Mouse (Mus musculus): ENCODE data around the gene Sh3pxd2a. TPM values are rescaled to one million over a fixed set of nuclear protein-coding genes. Genes with fewer than 3 reads are reported as not detected.

Sh3pxd2a gene
- total and polyA plus RNA-seq, 3 experiments: 36.1 to 53.2 (median 52.3) TPM

DNA sequence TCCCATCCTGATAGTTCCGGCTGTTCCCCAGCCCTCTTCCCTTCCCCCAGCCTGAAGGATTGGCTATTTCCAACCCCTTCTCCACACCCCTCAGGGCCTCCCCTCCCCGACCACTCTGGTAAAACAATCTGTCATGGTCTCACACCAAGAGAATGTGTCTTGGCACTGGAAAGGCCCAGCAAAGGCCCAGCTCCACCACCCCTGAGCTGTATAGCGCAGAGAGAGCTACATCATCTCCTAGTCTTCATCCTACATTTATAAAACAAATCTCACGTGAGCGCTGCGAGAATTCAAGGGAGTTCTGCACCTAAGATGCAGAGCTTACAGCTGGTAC, 21.9 kb downstream of the Sh3pxd2a start:
- H3K4me3 ChIP-seq: no peak overlapping the region
- peaks cover 8% of the 10 kb centered on the region for H3K79me2 ChIP-seq (replicated peaks; ENCODE audit: control insufficient read depth, insufficient read depth, low read length)
- no peak for DNase-seq
- peaks cover 34% of the 10 kb centered on the region for H3K4me1 ChIP-seq (ENCODE audit: control insufficient read depth, insufficient read depth, low read length)
- intact Hi-C loops (cut with DNase I): no loop called here
- TF ChIP-seq CTCF (IDR thresholded peaks at IDR 0.05) (no peak), EP300 (IDR thresholded peaks at IDR 0.05; ENCODE audit: insufficient read depth, low read depth, low read length) (no peak), POLR2A (IDR thresholded peaks at IDR 0.05; ENCODE audit: insufficient read depth, low read depth, low read length) (no peak)
- H3K36me3 ChIP-seq (ENCODE audit: control insufficient read depth, insufficient read depth, low read length): no peaks in the 10 kb centered on the region; the same call in none of the 2 replicates
- H3K9ac ChIP-seq (ENCODE audit: low read depth, low read length): no peak overlapping the region
- H3K27ac ChIP-seq: no peak overlapping the region
- 82% methylated on average over 6 of the region's 6 CpGs for WGBS
- H3K27me3 ChIP-seq (ENCODE audit: control insufficient read depth, insufficient read depth, low read length): no peaks in the 10 kb centered on the region

- no peaks in the 10 kb centered on the region for H3K27me3 ChIP-seq (ENCODE audit: control insufficient read depth, insufficient read depth, low read length)
- H3K4me3 ChIP-seq: no peak overlapping the region
- intact Hi-C loops (cut with DNase I): no loop called here
- no peak overlapping the region for H3K9ac ChIP-seq (ENCODE audit: low read depth, low read length)
- TF ChIP-seq POLR2A (IDR thresholded peaks at IDR 0.05; ENCODE audit: insufficient read depth, low read depth, low read length) (no peak), EP300 (IDR thresholded peaks at IDR 0.05; ENCODE audit: insufficient read depth, low read depth, low read length) (no peak), CTCF (IDR thresholded peaks at IDR 0.05) (no peak)
- no peak for DNase-seq
- no peaks in the 10 kb centered on the region; the same call in none of the 2 replicates for H3K36me3 ChIP-seq (ENCODE audit: control insufficient read depth, insufficient read depth, low read length)
- peaks cover 33% of the 10 kb centered on the region for H3K4me1 ChIP-seq (ENCODE audit: control insufficient read depth, insufficient read depth, low read length)
- WGBS: 80% methylated on average over 17 of the region's 17 CpGs
- peak overlapping the region; percentile 9; the same call in 1 of the 2 replicates for H3K27ac ChIP-seq
- peaks cover 8% of the 10 kb centered on the region for H3K79me2 ChIP-seq (replicated peaks; ENCODE audit: control insufficient read depth, insufficient read depth, low read length)
These were observed 22.5 kb downstream of the Sh3pxd2a start for GRCm38 (mm10) chr19:47441541-47442293.

DNA sequence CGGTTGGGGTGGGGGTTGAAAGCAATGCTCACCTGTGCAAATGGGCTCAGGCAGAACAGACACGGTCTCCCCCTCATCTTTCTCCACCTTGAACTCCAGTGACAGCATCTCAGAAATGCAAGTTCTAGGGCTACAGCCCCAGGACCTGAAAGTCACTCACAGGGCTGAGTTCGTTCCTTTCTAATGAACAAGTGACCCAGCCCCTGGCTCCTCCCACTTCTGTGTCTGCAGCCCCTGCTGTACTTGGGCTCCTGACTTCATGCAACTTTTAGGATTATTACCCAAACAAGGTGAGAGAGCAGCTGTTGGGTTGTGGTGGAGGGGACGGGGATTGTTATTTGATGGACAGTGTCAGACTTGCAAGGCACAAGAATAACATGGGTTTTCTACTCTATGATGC, 23.2 kb downstream of the Sh3pxd2a start:
- H3K4me3 ChIP-seq: no peak overlapping the region
- intact Hi-C loops (cut with DNase I): no loop called here
- H3K4me1 ChIP-seq (ENCODE audit: control insufficient read depth, insufficient read depth, low read length): peaks cover 28% of the 10 kb centered on the region
- no peak for DNase-seq
- TF ChIP-seq EP300 (IDR thresholded peaks at IDR 0.05; ENCODE audit: insufficient read depth, low read depth, low read length) (no peak), CTCF (IDR thresholded peaks at IDR 0.05) (no peak), POLR2A (IDR thresholded peaks at IDR 0.05; ENCODE audit: insufficient read depth, low read depth, low read length) (no peak)
- peaks cover 8% of the 10 kb centered on the region for H3K79me2 ChIP-seq (replicated peaks; ENCODE audit: control insufficient read depth, insufficient read depth, low read length)
- 90% methylated on average over 4 of the region's 4 CpGs for WGBS
- H3K27ac ChIP-seq: no peak overlapping the region
- no peaks in the 10 kb centered on the region; the same call in 1 of the 2 replicates for H3K36me3 ChIP-seq (ENCODE audit: control insufficient read depth, insufficient read depth, low read length)
- H3K9ac ChIP-seq (ENCODE audit: low read depth, low read length): no peak overlapping the region
- no peaks in the 10 kb centered on the region for H3K27me3 ChIP-seq (ENCODE audit: control insufficient read depth, insufficient read depth, low read length)

DNA sequence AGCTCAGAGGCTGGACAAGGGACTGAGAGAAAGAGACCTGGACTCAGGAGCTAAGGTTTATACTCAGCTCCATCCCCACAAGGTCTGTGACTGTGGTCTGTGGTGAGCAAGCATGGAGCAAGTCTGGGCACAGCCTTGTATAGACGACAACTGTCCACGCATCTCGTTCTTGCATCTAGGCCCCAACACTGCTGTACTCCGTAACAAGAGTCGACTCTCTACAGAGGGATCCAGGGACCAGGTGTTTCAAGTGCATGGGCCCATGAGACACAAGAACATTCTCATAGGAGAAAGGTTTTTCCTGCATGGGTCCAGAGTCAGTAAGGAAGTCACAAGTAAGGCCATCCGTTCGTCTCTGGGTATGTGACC, 23.8 kb downstream of the Sh3pxd2a start:
- no peaks in the 10 kb centered on the region; the same call in 1 of the 2 replicates for H3K36me3 ChIP-seq (ENCODE audit: control insufficient read depth, insufficient read depth, low read length)
- H3K9ac ChIP-seq (ENCODE audit: low read depth, low read length): no peak overlapping the region
- H3K27me3 ChIP-seq (ENCODE audit: control insufficient read depth, insufficient read depth, low read length): no peaks in the 10 kb centered on the region
- no peak for DNase-seq
- H3K4me1 ChIP-seq (ENCODE audit: control insufficient read depth, insufficient read depth, low read length): peaks cover 23% of the 10 kb centered on the region
- TF ChIP-seq EP300 (IDR thresholded peaks at IDR 0.05; ENCODE audit: insufficient read depth, low read depth, low read length) (no peak), CTCF (IDR thresholded peaks at IDR 0.05) (no peak), POLR2A (IDR thresholded peaks at IDR 0.05; ENCODE audit: insufficient read depth, low read depth, low read length) (no peak)
- H3K27ac ChIP-seq: no peak overlapping the region
- H3K4me3 ChIP-seq: no peak overlapping the region
- WGBS: 92% methylated on average over 7 of the region's 7 CpGs
- peaks cover 8% of the 10 kb centered on the region for H3K79me2 ChIP-seq (replicated peaks; ENCODE audit: control insufficient read depth, insufficient read depth, low read length)
- intact Hi-C loops (cut with DNase I): no loop called here

- no peaks in the 10 kb centered on the region for H3K27me3 ChIP-seq (ENCODE audit: control insufficient read depth, insufficient read depth, low read length)
- no peak for DNase-seq
- peaks cover 20% of the 10 kb centered on the region for H3K4me1 ChIP-seq (ENCODE audit: control insufficient read depth, insufficient read depth, low read length)
- TF ChIP-seq EP300 (IDR thresholded peaks at IDR 0.05; ENCODE audit: insufficient read depth, low read depth, low read length) (no peak), POLR2A (IDR thresholded peaks at IDR 0.05; ENCODE audit: insufficient read depth, low read depth, low read length) (no peak), CTCF (IDR thresholded peaks at IDR 0.05) (no peak)
- peak overlapping the region; percentile 15; the same call in 1 of the 2 replicates for H3K27ac ChIP-seq
- intact Hi-C loops (cut with DNase I): no loop called here
- no peak overlapping the region for H3K9ac ChIP-seq (ENCODE audit: low read depth, low read length)
- peaks cover 8% of the 10 kb centered on the region for H3K79me2 ChIP-seq (replicated peaks; ENCODE audit: control insufficient read depth, insufficient read depth, low read length)
- 78% methylated on average over 9 of the region's 9 CpGs for WGBS
- H3K36me3 ChIP-seq (ENCODE audit: control insufficient read depth, insufficient read depth, low read length): no peaks in the 10 kb centered on the region; the same call in 1 of the 2 replicates
- H3K4me3 ChIP-seq: no peak overlapping the region
These were observed 24.3 kb downstream of the Sh3pxd2a start for GRCm38 (mm10) chr19:47439726-47440434.

GRCm38 (mm10) chr19:47438445-47438844, 25.8 kb downstream of the Sh3pxd2a start:
- no peak overlapping the region for H3K9ac ChIP-seq (ENCODE audit: low read depth, low read length)
- no peak for TF ChIP-seq POLR2A (IDR thresholded peaks at IDR 0.05; ENCODE audit: insufficient read depth, low read depth, low read length)
- TF ChIP-seq CTCF (IDR thresholded peaks at IDR 0.05): no peak
- no peak for TF ChIP-seq EP300 (IDR thresholded peaks at IDR 0.05; ENCODE audit: insufficient read depth, low read depth, low read length)
- DNase-seq: peak; percentile 89 to 90
- H3K36me3 ChIP-seq (ENCODE audit: control insufficient read depth, insufficient read depth, low read length): no peaks in the 10 kb centered on the region; the same call in 1 of the 2 replicates
- H3K79me2 ChIP-seq (replicated peaks; ENCODE audit: control insufficient read depth, insufficient read depth, low read length): peaks cover 5% of the 10 kb centered on the region; the same call in 1 of the 2 replicates
- H3K4me3 ChIP-seq: no peak overlapping the region
- peak overlapping the region; percentile 31; the same call in 1 of the 2 replicates for H3K27ac ChIP-seq
- WGBS: 7% methylated on average over 5 of the region's 5 CpGs
- H3K27me3 ChIP-seq (ENCODE audit: control insufficient read depth, insufficient read depth, low read length): no peaks in the 10 kb centered on the region
- intact Hi-C loops (cut with DNase I): no loop called here
- H3K4me1 ChIP-seq (ENCODE audit: control insufficient read depth, insufficient read depth, low read length): peaks cover 19% of the 10 kb centered on the region

Data from heart, adult 2 months (tissue).